Mouse (Mus musculus) C2C12 (cell line): ENCODE results near the gene Med21.

Source experiments
- CEBPB ChIP-seq: IDR thresholded peaks from one replicate; pipeline ENCODE4 v1.6.1; 2011; ENCODE audit warnings: low read depth, mild to moderate bottlenecking, control low read depth, moderate library complexity
- CTCF ChIP-seq: IDR thresholded peaks from one replicate; pipeline ENCODE4 v1.5.1; 2011; ENCODE audit not compliant: control insufficient read depth, insufficient read depth, insufficient read length
- MAX ChIP-seq: IDR thresholded peaks from one replicate; pipeline ENCODE4 v1.6.1; 2011; ENCODE audit warnings: mild to moderate bottlenecking, control low read depth
- MYOD1 ChIP-seq: IDR thresholded peaks from one replicate; pipeline ENCODE4 v1.6.1; 2011; ENCODE audit warnings: low read depth; ENCODE audit not compliant: control insufficient read depth, insufficient read length
- MYOG ChIP-seq: IDR thresholded peaks from one replicate; pipeline ENCODE4 v1.6.1; 2011; ENCODE audit not compliant: control insufficient read depth, insufficient read length; ENCODE audit errors: extremely low read depth

- no peak for TF ChIP-seq CTCF
- no peak for TF ChIP-seq MYOD1
- no peak for TF ChIP-seq MAX
- TF ChIP-seq CEBPB, result no peak
- no peak for TF ChIP-seq MYOG
Observed at GRCm38 (mm10) chr6:146672106-146672505, 29.8 kb downstream of the Med21 start.
